Mouse (Mus musculus): ENCODE data around the gene Cog7. TPM values are rescaled to one million over a fixed set of nuclear protein-coding genes. Genes with fewer than 3 reads are reported as not detected.

The Cog7 gene
- polyA plus RNA-seq (2015; fragmentation: Nextera tagmentation; extraction: Ambion mirVana): 11.1 and 11.4 TPM in 2 replicates

GRCm38 (mm10) chr7:121981307-121981871, at the start of gene Cog7:
Cog7 (minus strand) TSS chr7:121981711.
- Histone ChIP-seq H3K27ac (peak within 1 kb of the TSS; percentile 69), H3K27me3 (no peaks in the 10 kb centered on the region), H3K36me3 (peaks cover 7% of the 10 kb centered on the region; the same call in 1 of the 2 replicates), H3K4me1 (replicated peaks) (peaks cover 19% of the 10 kb centered on the region), H3K9ac (peak within 1 kb of the TSS; percentile 87), H3K4me3 (replicated peaks) (peak within 1 kb of the TSS; percentile 81), H3K9me3 (replicated peaks) (no peaks in the 10 kb centered on the region), H3K4me2 (peak within 1 kb of the TSS; percentile 80)
- ATAC-seq (ENCODE audit: low read depth) (peak; percentile 88), DNase-seq (peak; percentile 84)
- WGBS (ENCODE audit: insufficient replicate concordance): 1% methylated on average over 55 of the region's 55 CpGs

- no peak overlapping the region for H3K9ac ChIP-seq
Measured at GRCm38 (mm10) chr7:122022131-122022530, 40.6 kb upstream of the Cog7 start.

GRCm38 (mm10) chr7:122020667-122021354, 39.3 kb upstream of the Cog7 start, which contains the start of gene Gga2:
Gga2 (minus strand) TSS chr7:122021222.
- H3K4me3 ChIP-seq (replicated peaks): peak within 1 kb of the TSS; percentile 83
- peak within 1 kb of the TSS; percentile 87 for H3K9ac ChIP-seq
- under 1% methylated on average over 50 of the region's 50 CpGs for WGBS (ENCODE audit: insufficient replicate concordance)
- no peaks in the 10 kb centered on the region for H3K36me3 ChIP-seq
- peaks cover 61% of the 10 kb centered on the region for H3K4me1 ChIP-seq (replicated peaks)
- ATAC-seq (ENCODE audit: low read depth) (peak; percentile 76), DNase-seq (peak; percentile 87)
- no peaks in the 10 kb centered on the region for H3K27me3 ChIP-seq
- peak within 1 kb of the TSS; percentile 89 for H3K27ac ChIP-seq
- no peaks in the 10 kb centered on the region for H3K9me3 ChIP-seq (replicated peaks)
- peak within 1 kb of the TSS; percentile 99 for H3K4me2 ChIP-seq

More at GRCm38 (mm10) chr7:122022131-122022530, 40.6 kb upstream of the Cog7 start:
- ATAC-seq (ENCODE audit: low read depth): no peak
- Histone ChIP-seq H3K4me3 (replicated peaks) (no peak overlapping the region), H3K27me3 (no peaks in the 10 kb centered on the region), H3K4me1 (replicated peaks) (peaks cover 48% of the 10 kb centered on the region), H3K4me2 (no peak overlapping the region), H3K9me3 (replicated peaks) (no peaks in the 10 kb centered on the region), H3K36me3 (no peaks in the 10 kb centered on the region), H3K27ac (no peak overlapping the region)
- no peak for DNase-seq
- WGBS (ENCODE audit: insufficient replicate concordance): 88% methylated on average over 2 of the region's 2 CpGs

- Histone ChIP-seq H3K36me3 (no peaks in the 10 kb centered on the region), H3K4me3 (replicated peaks) (peak overlapping the region; percentile 83), H3K9me3 (replicated peaks) (no peaks in the 10 kb centered on the region), H3K4me2 (peak overlapping the region; percentile 99), H3K27ac (peak overlapping the region; percentile 89), H3K4me1 (replicated peaks) (peaks cover 66% of the 10 kb centered on the region), H3K9ac (peak overlapping the region; percentile 87), H3K27me3 (no peaks in the 10 kb centered on the region)
- DNase-seq (peak; percentile 9), ATAC-seq (ENCODE audit: low read depth) (peak; percentile 17)
- 5% methylated on average over 6 of the region's 6 CpGs for WGBS (ENCODE audit: insufficient replicate concordance)
Measured at GRCm38 (mm10) chr7:122020273-122020666, 38.8 kb upstream of the Cog7 start.

GRCm38 (mm10) chr7:122018978-122019377, 37.5 kb upstream of the Cog7 start:
- Histone ChIP-seq H3K27ac (peak overlapping the region; percentile 89), H3K4me1 (replicated peaks) (peaks cover 77% of the 10 kb centered on the region), H3K9me3 (replicated peaks) (no peaks in the 10 kb centered on the region), H3K36me3 (0 out of 2 replicates have a peak, but pooled peaks cover 3% of the 10 kb centered on the region), H3K27me3 (no peaks in the 10 kb centered on the region), H3K9ac (peak overlapping the region; percentile 87), H3K4me3 (replicated peaks) (peak overlapping the region; percentile 83), H3K4me2 (peak overlapping the region; percentile 99)
- DNase-seq: no peak
- no peak for ATAC-seq (ENCODE audit: low read depth)
- 71% methylated on average over 7 of the region's 7 CpGs for WGBS (ENCODE audit: insufficient replicate concordance)

- no peaks in the 10 kb centered on the region for H3K9me3 ChIP-seq (replicated peaks)
- peak; percentile 82 for ATAC-seq (ENCODE audit: low read depth)
- peak overlapping the region; percentile 99 for H3K4me2 ChIP-seq
- H3K27me3 ChIP-seq: no peaks in the 10 kb centered on the region
- H3K4me3 ChIP-seq (replicated peaks): peak overlapping the region; percentile 83
- peak overlapping the region; percentile 89 for H3K27ac ChIP-seq
- H3K4me1 ChIP-seq (replicated peaks): peaks cover 79% of the 10 kb centered on the region
- DNase-seq: peak; percentile 68
- H3K36me3 ChIP-seq: 0 out of 2 replicates have a peak, but pooled peaks cover 6% of the 10 kb centered on the region
- 19% methylated on average over 3 of the region's 3 CpGs for whole genome bisulfite sequencing (ENCODE audit: insufficient replicate concordance)
- H3K9ac ChIP-seq: peak overlapping the region; percentile 87
Measured at GRCm38 (mm10) chr7:122018247-122018646, 36.7 kb upstream of the Cog7 start.

GRCm38 (mm10) chr7:122015734-122016133, 34.2 kb upstream of the Cog7 start:
- Histone ChIP-seq H3K4me2 (peak overlapping the region; percentile 45), H3K9ac (peak overlapping the region; percentile 44; the same call in 1 of the 2 replicates), H3K9me3 (replicated peaks) (no peaks in the 10 kb centered on the region), H3K4me3 (replicated peaks) (no peak overlapping the region), H3K36me3 (peaks cover 20% of the 10 kb centered on the region), H3K4me1 (replicated peaks) (peaks cover 83% of the 10 kb centered on the region), H3K27ac (peak overlapping the region; percentile 68), H3K27me3 (no peaks in the 10 kb centered on the region)
- ATAC-seq (ENCODE audit: low read depth) (no peak), DNase-seq (peak; percentile 20)
- 66% methylated on average over 10 of the region's 10 CpGs for WGBS (ENCODE audit: insufficient replicate concordance)

- H3K9me3 ChIP-seq (replicated peaks): no peaks in the 10 kb centered on the region
- WGBS (ENCODE audit: insufficient replicate concordance): 29% methylated on average over 8 of the region's 8 CpGs
- H3K4me3 ChIP-seq (replicated peaks): 0 out of 2 replicates have a peak overlapping the region, but pooled peaks have one; percentile 9
- H3K27ac ChIP-seq: peak overlapping the region; percentile 68
- H3K36me3 ChIP-seq: peaks cover 26% of the 10 kb centered on the region
- DNase-seq: peak; percentile 32
- H3K4me1 ChIP-seq (replicated peaks): peaks cover 76% of the 10 kb centered on the region
- peak overlapping the region; percentile 45 for H3K4me2 ChIP-seq
- peak overlapping the region; percentile 44 for H3K9ac ChIP-seq
- H3K27me3 ChIP-seq: no peaks in the 10 kb centered on the region
- peak; percentile 55 for ATAC-seq (ENCODE audit: low read depth)
Measured at GRCm38 (mm10) chr7:122015105-122015504, 33.6 kb upstream of the Cog7 start.

- Histone ChIP-seq H3K4me2 (no peak overlapping the region), H3K27ac (no peak overlapping the region), H3K27me3 (no peaks in the 10 kb centered on the region), H3K4me3 (replicated peaks) (no peak overlapping the region), H3K9me3 (replicated peaks) (no peaks in the 10 kb centered on the region), H3K4me1 (replicated peaks) (peaks cover 55% of the 10 kb centered on the region), H3K9ac (no peak overlapping the region), H3K36me3 (peaks cover 45% of the 10 kb centered on the region)
- no peak for ATAC-seq (ENCODE audit: low read depth)
- 39% methylated on average over 10 of the region's 10 CpGs for WGBS (ENCODE audit: insufficient replicate concordance)
- DNase-seq: peak; percentile 8
Measured at GRCm38 (mm10) chr7:122012949-122013348, 31.4 kb upstream of the Cog7 start.

- Histone ChIP-seq H3K9ac (no peak overlapping the region), H3K36me3 (peaks cover 51% of the 10 kb centered on the region), H3K4me2 (no peak overlapping the region), H3K4me1 (replicated peaks) (peaks cover 49% of the 10 kb centered on the region), H3K27me3 (no peaks in the 10 kb centered on the region), H3K27ac (no peak overlapping the region), H3K9me3 (replicated peaks) (no peaks in the 10 kb centered on the region), H3K4me3 (replicated peaks) (no peak overlapping the region)
- no peak for DNase-seq
- 87% methylated on average over 4 of the region's 4 CpGs for WGBS (ENCODE audit: insufficient replicate concordance)
- ATAC-seq (ENCODE audit: low read depth): no peak
Measured at GRCm38 (mm10) chr7:122012370-122012769, 30.9 kb upstream of the Cog7 start.

GRCm38 (mm10) chr7:122000396-122000795, 18.9 kb upstream of the Cog7 start:
- Histone ChIP-seq H3K4me1 (replicated peaks) (no peaks in the 10 kb centered on the region), H3K9me3 (replicated peaks) (no peaks in the 10 kb centered on the region), H3K36me3 (peaks cover 93% of the 10 kb centered on the region), H3K4me2 (no peak overlapping the region), H3K27me3 (no peaks in the 10 kb centered on the region), H3K4me3 (replicated peaks) (no peak overlapping the region), H3K27ac (no peak overlapping the region), H3K9ac (no peak overlapping the region)
- 64% methylated on average over 8 of the region's 8 CpGs for WGBS (ENCODE audit: insufficient replicate concordance)
- no peak for DNase-seq
- ATAC-seq (ENCODE audit: low read depth): no peak
